Mouse (Mus musculus): ENCODE measurements at regions not wholly inside any gene's neighbourhood (a gene's known extent, or its start where the extent isn't known, plus 50 kb on each side); places are given as distances from the start of the nearest gene placed in this dataset.
"Not testable (repeated sequence)": the region's sequence is repeated elsewhere in the genome, so short reads cannot be mapped to it uniquely, and the experiment has no call there.

DNA sequence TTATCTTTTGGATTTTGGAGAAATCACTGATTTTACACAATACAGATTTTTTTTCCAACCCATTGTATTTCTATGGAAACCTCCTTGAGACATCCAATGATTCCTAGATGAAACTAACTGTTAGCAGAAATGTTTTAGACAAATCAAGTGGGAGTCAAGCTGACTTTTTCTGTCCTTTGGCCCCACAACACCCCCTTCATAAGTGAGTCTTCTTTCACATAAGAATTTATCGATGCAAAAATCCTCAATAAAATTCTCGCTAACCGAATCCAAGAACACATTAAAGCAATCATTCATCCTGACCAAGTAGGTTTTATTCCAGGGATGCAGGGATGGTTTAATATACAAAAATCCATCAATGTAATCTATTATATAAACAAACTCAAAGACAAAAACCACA lies 522.8 kb upstream of the Ptbp2 start:
- DNase-seq (ENCODE audit: low spot score in 2 of 2), result not testable (repeated sequence)

DNA sequence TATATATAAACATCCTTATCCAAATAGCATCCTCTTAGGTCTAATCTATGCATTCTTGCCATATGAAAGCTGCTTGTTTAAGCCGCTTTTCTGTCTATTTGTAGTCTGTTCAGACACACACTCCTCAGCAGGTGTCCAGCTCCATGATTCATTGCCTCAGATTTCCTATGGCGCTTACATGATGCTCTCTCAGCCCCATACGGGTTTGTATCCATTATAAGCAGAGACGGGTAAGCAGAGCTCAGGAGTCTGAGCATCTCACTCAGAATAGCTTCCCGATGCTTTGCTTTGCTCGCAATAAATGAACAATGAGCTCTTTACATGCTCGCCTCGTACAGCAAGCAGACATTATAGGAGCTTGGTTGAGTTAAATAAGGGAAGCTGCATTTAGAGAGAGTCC lies 521.3 kb upstream of the Ptbp2 start:
- DNase-seq (ENCODE audit: low spot score in 2 of 2), result no peak
